Comparison of ENCODE assay signal across 8 mouse cellular contexts in genomic region chr2:156730501-156730921, GRCm38 (mm10). TPM values are rescaled to one million over a fixed set of nuclear protein-coding genes. Genes with fewer than 3 reads are reported as not detected.
DNase-seq lines count a peak whose midpoint lies in the region; ATAC-seq lines count a peak whose summit lies in the region.

No protein-coding gene starts in this region.

- peaks cover 60% of the 10 kb centered on the region for H3K4me1 ChIP-seq in forebrain, embryonic 10.5 days
- H3K4me1 ChIP-seq in forebrain, embryonic 16.5 days (replicated peaks; ENCODE audit: control insufficient read depth, insufficient read depth, low read length) = peaks cover 58% of the 10 kb centered on the region
- H3K4me1 ChIP-seq in embryonic facial prominence, embryonic 13.5 days = peaks cover 67% of the 10 kb centered on the region
- H3K4me1 ChIP-seq in liver, embryonic 12.5 days = peaks cover 55% of the 10 kb centered on the region
- peaks cover 17% of the 10 kb centered on the region for H3K4me1 ChIP-seq in stomach, embryonic 14.5 days (ENCODE audit: control insufficient read depth, insufficient read depth, low read length)

- DNase-seq in forebrain, embryonic 10.5 days (ENCODE audit: extremely low spot score, low spot score) = no peak
- DNase-seq in 416B (ENCODE audit: low read depth) = peak; percentile 70
- DNase-seq in ovary, postnatal 36 days (ENCODE audit: low spot score) = no peak
- DNase-seq in layer of hippocampus, adult 11-12 months (ENCODE audit: low spot score) = no peak

- no peak for ATAC-seq in forebrain, embryonic 16.5 days
- no peak for ATAC-seq in embryonic facial prominence, embryonic 13.5 days (ENCODE audit: insufficient number of reproducible peaks, insufficient read depth, low FRiP score, low TSS enrichment, low read depth)
- ATAC-seq in liver, embryonic 12.5 days = peak; percentile 48; the same call in 1 of the 2 replicates
- no peak for ATAC-seq in stomach, embryonic 14.5 days (ENCODE audit: insufficient number of reproducible peaks, insufficient read depth, low FRiP score, low read depth)

- H3K9me3 ChIP-seq in forebrain, embryonic 10.5 days = no peaks in the 10 kb centered on the region
- H3K9me3 ChIP-seq in forebrain, embryonic 16.5 days (ENCODE audit: control insufficient read depth, low read length) = no peaks in the 10 kb centered on the region
- no peaks in the 10 kb centered on the region for H3K9me3 ChIP-seq in embryonic facial prominence, embryonic 13.5 days
- no peaks in the 10 kb centered on the region for H3K9me3 ChIP-seq in liver, embryonic 12.5 days (replicated peaks)
- H3K9me3 ChIP-seq in stomach, embryonic 14.5 days (ENCODE audit: control insufficient read depth, low read depth, low read length) = no peaks in the 10 kb centered on the region

- H3K36me3 ChIP-seq in forebrain, embryonic 10.5 days (replicated peaks) = peaks cover 47% of the 10 kb centered on the region
- H3K36me3 ChIP-seq in forebrain, embryonic 16.5 days (ENCODE audit: control insufficient read depth, insufficient read depth) = no peaks in the 10 kb centered on the region
- no peaks in the 10 kb centered on the region; the same call in 1 of the 2 replicates for H3K36me3 ChIP-seq in embryonic facial prominence, embryonic 13.5 days
- no peaks in the 10 kb centered on the region for H3K36me3 ChIP-seq in liver, embryonic 12.5 days
- no peaks in the 10 kb centered on the region for H3K36me3 ChIP-seq in stomach, embryonic 14.5 days (ENCODE audit: control insufficient read depth, insufficient read depth, low read length)

- no peak overlapping the region for H3K9ac ChIP-seq in forebrain, embryonic 16.5 days (replicated peaks; ENCODE audit: low read depth, low read length)
- no peak overlapping the region for H3K9ac ChIP-seq in embryonic facial prominence, embryonic 13.5 days
- peak overlapping the region; percentile 47 for H3K9ac ChIP-seq in liver, embryonic 12.5 days
- H3K9ac ChIP-seq in stomach, embryonic 14.5 days (replicated peaks; ENCODE audit: low read depth, low read length) = no peak overlapping the region

- no peak overlapping the region for H3K4me3 ChIP-seq in forebrain, embryonic 10.5 days
- H3K4me3 ChIP-seq in forebrain, embryonic 16.5 days (replicated peaks; ENCODE audit: low read length) = no peak overlapping the region
- H3K4me3 ChIP-seq in embryonic facial prominence, embryonic 13.5 days = no peak overlapping the region
- peak overlapping the region; percentile 51 for H3K4me3 ChIP-seq in liver, embryonic 12.5 days
- H3K4me3 ChIP-seq in stomach, embryonic 14.5 days (ENCODE audit: low read depth, low read length) = no peak overlapping the region

- H3K27me3 ChIP-seq in forebrain, embryonic 10.5 days (ENCODE audit: poor library complexity, severe bottlenecking) = no peaks in the 10 kb centered on the region
- H3K27me3 ChIP-seq in forebrain, embryonic 16.5 days (replicated peaks; ENCODE audit: control insufficient read depth, insufficient read depth, low read length) = no peaks in the 10 kb centered on the region
- H3K27me3 ChIP-seq in embryonic facial prominence, embryonic 13.5 days = no peaks in the 10 kb centered on the region
- no peaks in the 10 kb centered on the region for H3K27me3 ChIP-seq in liver, embryonic 12.5 days (replicated peaks)
- H3K27me3 ChIP-seq in stomach, embryonic 14.5 days (ENCODE audit: control insufficient read depth, insufficient read depth, low read length) = no peaks in the 10 kb centered on the region

- no peak overlapping the region for H3K4me2 ChIP-seq in forebrain, embryonic 16.5 days (ENCODE audit: low read length)
- peak overlapping the region; percentile 19 for H3K4me2 ChIP-seq in embryonic facial prominence, embryonic 13.5 days
- H3K4me2 ChIP-seq in liver, embryonic 12.5 days = peak overlapping the region; percentile 71
- peak overlapping the region; percentile 20 for H3K4me2 ChIP-seq in stomach, embryonic 14.5 days (replicated peaks; ENCODE audit: low read depth, low read length)

- peak overlapping the region; percentile 62; the same call in 1 of the 2 replicates for H3K27ac ChIP-seq in forebrain, embryonic 10.5 days
- H3K27ac ChIP-seq in forebrain, embryonic 16.5 days (ENCODE audit: low read length) = no peak overlapping the region
- H3K27ac ChIP-seq in embryonic facial prominence, embryonic 13.5 days = peak overlapping the region; percentile 68
- H3K27ac ChIP-seq in liver, embryonic 12.5 days = no peak overlapping the region
- peak overlapping the region; percentile 66 for H3K27ac ChIP-seq in stomach, embryonic 14.5 days (ENCODE audit: low read length)

- WGBS in forebrain, embryonic 10.5 days = 82% methylated on average over 12 of the region's 12 CpGs
- 85% methylated on average over 12 of the region's 12 CpGs for WGBS in forebrain, embryonic 16.5 days
- 71% methylated on average over 12 of the region's 12 CpGs for WGBS in embryonic facial prominence, embryonic 13.5 days
- WGBS in liver, embryonic 12.5 days (ENCODE audit: insufficient replicate concordance) = 34% methylated on average over 12 of the region's 12 CpGs
- WGBS in stomach, embryonic 14.5 days = 80% methylated on average over 12 of the region's 12 CpGs

RNA-seq across cellular contexts. Expression of gene Myl9, which starts 44.7 kb away (rescaled TPM):
- 79.0 and 80.3 TPM in 2 replicates for polyA plus RNA-seq in forebrain, embryonic 10.5 days (2016; fragmentation: Nextera tagmentation; extraction: Ambion mirVana)
- 36.5 and 41.4 TPM in 2 replicates for polyA plus RNA-seq in forebrain, embryonic 16.5 days (2015; fragmentation: Nextera tagmentation; extraction: Ambion mirVana)
- 197 TPM in 2 replicates for polyA plus RNA-seq in embryonic facial prominence, embryonic 13.5 days (2015; fragmentation: Nextera tagmentation; extraction: Ambion mirVana)
- 70.5 and 76.1 TPM in 2 replicates for polyA plus RNA-seq in liver, embryonic 12.5 days (2016; fragmentation: Nextera tagmentation; extraction: Ambion mirVana)
- 1,732 and 1,736 TPM in 2 replicates for polyA plus RNA-seq in stomach, embryonic 14.5 days (2014; fragmentation: Nextera tagmentation; extraction: Ambion mirVana)

Comparison
In these comparisons a context has a peak if more than half of its experiments do, and no peak if none do; other contexts are left out.
1. H3K27ac ChIP-seq: peak in forebrain, embryonic 10.5 days (single experiment), embryonic facial prominence, embryonic 13.5 days (single experiment) and stomach, embryonic 14.5 days (single experiment); none in forebrain, embryonic 16.5 days (single experiment) and liver, embryonic 12.5 days (single experiment).